Mouse (Mus musculus) lung, embryonic 15.5 days (tissue): ENCODE data around the gene Cdh6. TPM values are rescaled to one million over a fixed set of nuclear protein-coding genes. Genes with fewer than 3 reads are reported as not detected.

Experiments
- ATAC-seq: fragments of 200-750 bp; cut with Nextera tagmentation; 2 replicates; pipeline ENCODE4 v1.8.0; 2017; ENCODE audit warnings: moderate number of reproducible peaks, borderline replicate concordance; ENCODE audit not compliant: low FRiP score, low TSS enrichment; ENCODE audit errors: extremely low read depth
- H3K27ac ChIP-seq: fragments of 300-500 bp; sonication (generic); 2 replicates; pipeline ENCODE4 v1.5.1; 2015; ENCODE audit warnings: moderate library complexity, mild to moderate bottlenecking, inconsistent platforms
- H3K27me3 ChIP-seq: fragments of 300-500 bp; sonication (generic); 2 replicates; pipeline ENCODE4 v1.6.1; 2015; ENCODE audit warnings: inconsistent platforms
- H3K36me3 ChIP-seq: fragments of 300-500 bp; sonication (generic); 2 replicates; pipeline ENCODE4 v1.6.1; 2015; ENCODE audit warnings: inconsistent platforms
- H3K4me1 ChIP-seq: fragments of 300-500 bp; sonication (generic); 2 replicates; pipeline ENCODE4 v1.6.1; 2015; ENCODE audit warnings: inconsistent platforms
- H3K4me2 ChIP-seq: fragments of 300-500 bp; sonication (generic); 2 replicates; pipeline ENCODE4 v1.6.1; 2015; ENCODE audit warnings: inconsistent platforms, mild to moderate bottlenecking, moderate library complexity
- H3K4me3 ChIP-seq: fragments of 300-500 bp; sonication (generic); 2 replicates; pipeline ENCODE4 v1.5.1; 2015; ENCODE audit warnings: mild to moderate bottlenecking, inconsistent platforms
- H3K9ac ChIP-seq: fragments of 300-500 bp; sonication (generic); 2 replicates; pipeline ENCODE4 v1.6.1; 2015; ENCODE audit warnings: inconsistent platforms
- H3K9me3 ChIP-seq: fragments of 300-500 bp; sonication (generic); 2 replicates; pipeline ENCODE4 v1.6.1; 2016; ENCODE audit warnings: inconsistent platforms
- WGBS: fragments of 180-500 bp; shearing (Covaris S2); methylation state at CpG from one replicate; pipeline ENCODE4 v1.1.7; 2015; 5-methylcytosine and 5-hydroxymethylcytosine counted together
- polyA plus RNA-seq: library from polyadenylated mRNA; unstranded; fragments of >200 nt; fragmentation: Nextera tagmentation; extraction: Ambion mirVana; gene quantifications from 2 replicates; pipeline ENCODE4 v1.2.1, GENCODE M21; 2015

Gene Cdh6
- polyA plus RNA-seq, 1 experiment from 2014 or later: 2.9 TPM

DNA sequence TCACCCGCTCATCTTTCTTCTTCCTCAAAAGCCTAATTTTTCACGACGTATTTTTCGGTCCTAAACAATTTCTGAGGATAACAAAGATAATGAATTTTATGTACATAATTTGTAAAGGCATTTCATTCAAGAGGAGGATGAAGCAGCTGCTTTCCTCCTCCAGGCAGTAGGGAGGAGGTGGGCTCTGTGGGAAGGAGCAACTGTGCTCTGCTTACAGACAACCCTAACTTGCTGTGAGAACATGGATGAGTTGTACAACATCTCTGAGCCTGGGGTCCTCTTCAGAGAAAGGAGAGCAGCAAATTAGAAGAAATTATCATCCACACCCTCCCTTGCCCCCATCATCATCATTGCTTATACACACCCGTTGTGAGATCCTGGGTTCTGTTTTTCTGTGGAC, 33.8 kb downstream of the Cdh6 start:
- no peaks in the 10 kb centered on the region for H3K27me3 ChIP-seq
- no peak overlapping the region for H3K4me2 ChIP-seq
- H3K4me1 ChIP-seq: no peaks in the 10 kb centered on the region
- no peak for ATAC-seq
- H3K4me3 ChIP-seq: no peak overlapping the region
- no peaks in the 10 kb centered on the region for H3K9me3 ChIP-seq
- no peaks in the 10 kb centered on the region for H3K36me3 ChIP-seq
- no peak overlapping the region for H3K9ac ChIP-seq
- no peak overlapping the region for H3K27ac ChIP-seq
- 75% methylated on average over 5 of the region's 5 CpGs for WGBS

DNA sequence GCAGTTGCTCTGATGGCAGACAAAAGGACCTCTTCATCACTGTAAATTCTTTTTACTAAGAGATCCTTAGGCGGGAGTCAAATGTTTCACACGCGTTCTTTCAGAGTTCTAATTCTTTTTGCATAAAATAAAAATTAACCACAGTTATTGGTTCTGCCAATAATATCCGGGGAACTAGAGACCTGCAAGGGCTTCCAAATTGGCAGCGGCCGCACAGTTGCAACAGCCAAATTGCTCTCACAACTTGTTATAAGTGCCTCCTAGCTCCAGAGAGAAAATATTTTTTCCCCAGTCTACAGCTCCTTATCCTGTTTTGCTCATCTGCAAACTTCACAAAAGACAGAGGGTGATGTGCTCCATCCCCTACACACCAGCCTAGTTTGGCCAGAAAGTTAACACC, 36.3 kb downstream of the Cdh6 start:
- no peak overlapping the region for H3K4me3 ChIP-seq
- no peak overlapping the region for H3K4me2 ChIP-seq
- no peaks in the 10 kb centered on the region for H3K9me3 ChIP-seq
- whole genome bisulfite sequencing: 84% methylated on average over 6 of the region's 6 CpGs
- no peaks in the 10 kb centered on the region for H3K36me3 ChIP-seq
- ATAC-seq: no peak
- H3K27ac ChIP-seq: no peak overlapping the region
- no peaks in the 10 kb centered on the region for H3K4me1 ChIP-seq
- H3K27me3 ChIP-seq: no peaks in the 10 kb centered on the region
- H3K9ac ChIP-seq: no peak overlapping the region

DNA sequence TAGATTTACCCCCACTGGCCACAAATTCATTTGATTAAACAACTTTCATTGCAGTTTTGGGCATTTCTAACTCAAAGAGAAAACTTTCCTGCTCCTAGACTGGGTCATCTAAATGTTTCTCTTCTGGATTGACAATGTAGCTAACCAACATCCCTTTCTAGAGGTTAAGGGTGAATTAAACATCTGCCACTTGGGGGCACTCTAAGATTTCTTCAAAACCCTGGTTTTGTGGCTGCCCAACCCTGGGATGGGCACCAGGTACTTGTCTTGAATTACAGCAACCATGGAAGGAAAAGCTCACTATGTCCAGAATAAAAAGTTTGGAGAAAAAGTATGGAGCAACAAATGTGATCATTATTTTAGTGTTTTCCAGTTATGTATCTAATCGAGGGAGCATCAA, 39.4 kb downstream of the Cdh6 start:
- Histone ChIP-seq H3K27me3 (no peaks in the 10 kb centered on the region), H3K27ac (no peak overlapping the region), H3K36me3 (no peaks in the 10 kb centered on the region), H3K4me2 (no peak overlapping the region), H3K4me1 (no peaks in the 10 kb centered on the region), H3K9me3 (no peaks in the 10 kb centered on the region), H3K4me3 (no peak overlapping the region), H3K9ac (no peak overlapping the region)
- 75% methylated on average over 1 of the region's 1 CpGs for whole genome bisulfite sequencing
- ATAC-seq: no peak

DNA sequence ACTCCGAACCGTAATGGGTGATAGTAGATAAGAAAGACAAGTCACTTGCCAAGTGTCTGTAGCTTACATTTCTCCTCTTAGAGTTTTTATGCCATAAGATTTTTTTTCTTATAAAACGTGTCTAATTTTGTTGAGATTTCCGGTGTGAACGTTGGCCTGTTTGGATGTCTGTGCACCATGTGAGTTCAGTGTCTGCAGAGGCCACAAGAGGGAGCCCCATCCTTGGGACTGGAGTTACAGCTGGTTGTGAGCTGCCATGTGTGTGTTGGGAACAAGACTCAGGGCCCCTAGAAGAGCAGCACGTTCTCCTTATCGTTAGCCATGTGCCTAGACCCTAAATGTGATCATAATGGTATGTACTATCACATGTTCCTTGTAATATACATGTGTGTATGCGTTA, 40.1 kb downstream of the Cdh6 start:
- Histone ChIP-seq H3K27ac (no peak overlapping the region), H3K4me3 (no peak overlapping the region), H3K36me3 (no peaks in the 10 kb centered on the region), H3K27me3 (no peaks in the 10 kb centered on the region), H3K9me3 (no peaks in the 10 kb centered on the region), H3K9ac (no peak overlapping the region), H3K4me1 (no peaks in the 10 kb centered on the region), H3K4me2 (no peak overlapping the region)
- ATAC-seq: no peak
- 90% methylated on average over 8 of the region's 8 CpGs for WGBS

DNA sequence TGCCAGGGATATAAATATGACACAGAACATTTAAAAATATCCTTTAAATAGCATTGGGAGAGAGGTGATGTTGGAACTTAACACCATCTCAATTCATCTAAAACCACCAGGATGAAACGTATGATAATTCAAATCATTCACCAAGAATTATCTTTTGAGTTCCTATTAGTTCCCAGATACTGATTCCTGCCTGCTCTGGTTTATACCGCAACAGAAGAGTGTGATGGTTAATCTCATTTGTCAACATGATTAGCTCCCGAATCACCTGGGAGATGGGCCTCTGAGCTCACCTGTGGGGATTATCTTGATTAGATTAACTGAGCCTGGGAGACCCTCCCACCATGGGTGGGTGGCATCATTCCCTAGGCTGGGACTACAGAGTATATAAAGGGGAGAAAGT, 41.0 kb downstream of the Cdh6 start:
- no peak overlapping the region for H3K4me2 ChIP-seq
- no peak overlapping the region for H3K27ac ChIP-seq
- H3K27me3 ChIP-seq: no peaks in the 10 kb centered on the region
- H3K4me1 ChIP-seq: no peaks in the 10 kb centered on the region
- H3K36me3 ChIP-seq: no peaks in the 10 kb centered on the region
- no peak for ATAC-seq
- no peak overlapping the region for H3K9ac ChIP-seq
- WGBS: 80% methylated on average over 3 of the region's 3 CpGs
- H3K4me3 ChIP-seq: no peak overlapping the region
- no peaks in the 10 kb centered on the region for H3K9me3 ChIP-seq

DNA sequence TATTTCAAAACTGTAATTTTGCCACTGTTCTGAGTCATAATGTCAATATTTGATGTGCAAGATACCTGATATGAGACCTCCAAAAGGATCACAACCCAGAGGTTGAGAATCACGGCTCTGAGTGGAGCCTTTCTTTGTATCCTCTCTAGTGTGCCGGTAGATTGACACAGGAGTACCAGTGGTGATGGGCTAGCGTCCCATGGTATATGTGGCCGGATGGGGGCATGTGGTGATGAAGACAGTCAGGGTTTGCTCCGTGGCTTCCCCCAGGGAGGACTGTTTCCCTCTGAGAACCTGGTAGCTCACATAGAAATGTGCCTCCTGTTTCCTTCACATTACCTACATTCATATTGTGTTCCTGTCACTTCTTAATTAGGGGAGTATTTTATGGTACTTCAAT, 43.2 kb downstream of the Cdh6 start:
- WGBS: 61% methylated on average over 5 of the region's 5 CpGs
- Histone ChIP-seq H3K4me3 (no peak overlapping the region), H3K9me3 (no peaks in the 10 kb centered on the region), H3K36me3 (no peaks in the 10 kb centered on the region), H3K9ac (no peak overlapping the region), H3K27ac (no peak overlapping the region), H3K4me2 (no peak overlapping the region), H3K27me3 (no peaks in the 10 kb centered on the region), H3K4me1 (no peaks in the 10 kb centered on the region)
- ATAC-seq: no peak

DNA sequence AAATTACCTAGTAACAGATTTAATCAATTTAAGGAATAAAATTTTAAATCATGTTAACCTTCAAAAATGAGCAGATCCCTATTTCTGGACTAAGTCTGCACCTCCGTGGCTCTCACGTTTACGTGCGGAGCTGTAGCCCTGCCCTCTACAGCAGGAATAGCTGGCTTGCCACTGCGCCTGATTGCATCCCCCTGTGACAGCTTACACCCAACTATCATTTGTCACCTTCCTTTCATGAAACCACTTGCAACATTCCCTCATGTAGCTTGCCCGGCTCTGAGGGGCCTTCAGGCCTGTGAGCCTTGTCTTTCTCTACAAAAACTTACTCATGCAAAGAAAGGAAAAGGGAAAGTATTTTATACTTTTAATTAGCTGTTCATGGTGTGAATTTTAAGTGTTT, 73.1 kb downstream of the Cdh6 start:
- H3K4me3 ChIP-seq: no peak overlapping the region
- no peaks in the 10 kb centered on the region for H3K4me1 ChIP-seq
- no peaks in the 10 kb centered on the region for H3K9me3 ChIP-seq
- 60% methylated on average over 6 of the region's 6 CpGs for WGBS
- H3K27ac ChIP-seq: no peak overlapping the region
- no peaks in the 10 kb centered on the region for H3K36me3 ChIP-seq
- H3K4me2 ChIP-seq: no peak overlapping the region
- no peak for ATAC-seq
- H3K9ac ChIP-seq: no peak overlapping the region
- H3K27me3 ChIP-seq: no peaks in the 10 kb centered on the region

DNA sequence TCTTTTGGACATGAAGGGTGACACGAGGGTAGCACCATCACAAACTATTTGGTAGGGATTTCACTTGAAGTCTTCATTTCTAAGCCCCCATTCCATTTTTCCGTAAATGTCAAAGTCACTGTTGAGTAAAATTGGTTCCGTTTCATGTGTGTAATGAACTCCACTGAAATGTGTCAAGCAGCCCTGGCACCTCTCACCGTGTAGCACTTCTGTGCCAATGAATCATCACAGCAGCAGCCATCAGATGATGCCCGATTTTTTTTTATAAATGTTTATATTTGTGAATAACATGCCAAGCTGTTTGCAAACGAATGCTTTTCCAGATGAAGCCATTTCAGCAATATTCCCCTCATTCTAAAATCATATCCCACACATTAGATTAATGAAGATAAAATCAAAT, 75.6 kb downstream of the Cdh6 start:
- H3K4me2 ChIP-seq: no peak overlapping the region
- ATAC-seq: no peak
- no peaks in the 10 kb centered on the region for H3K9me3 ChIP-seq
- no peak overlapping the region for H3K4me3 ChIP-seq
- H3K36me3 ChIP-seq: no peaks in the 10 kb centered on the region
- no peak overlapping the region for H3K27ac ChIP-seq
- 59% methylated on average over 6 of the region's 6 CpGs for WGBS
- H3K9ac ChIP-seq: no peak overlapping the region
- H3K27me3 ChIP-seq: no peaks in the 10 kb centered on the region
- H3K4me1 ChIP-seq: no peaks in the 10 kb centered on the region

DNA sequence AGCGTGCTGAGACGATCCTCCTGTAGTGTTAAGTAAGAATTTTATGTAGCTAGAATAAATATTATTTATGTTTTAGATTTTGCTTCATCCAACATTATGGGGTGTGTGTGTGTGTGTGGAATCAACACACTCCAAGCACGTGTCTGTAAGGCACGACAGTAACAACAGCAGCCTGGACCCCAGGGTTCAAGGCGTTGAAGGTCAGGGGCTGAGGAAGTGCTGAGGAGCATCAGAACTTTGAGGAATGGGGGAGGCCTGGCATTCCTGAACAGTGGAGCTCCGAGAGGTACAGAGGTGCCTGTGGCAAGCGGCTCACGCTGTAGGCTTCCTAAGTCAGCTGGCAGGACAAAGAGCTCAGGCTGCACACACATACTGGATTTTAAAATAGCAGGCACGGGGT, 78.1 kb downstream of the Cdh6 start:
- Histone ChIP-seq H3K27ac (no peak overlapping the region), H3K36me3 (no peaks in the 10 kb centered on the region), H3K9me3 (no peaks in the 10 kb centered on the region), H3K4me3 (no peak overlapping the region), H3K9ac (no peak overlapping the region), H3K4me2 (no peak overlapping the region), H3K4me1 (no peaks in the 10 kb centered on the region), H3K27me3 (no peaks in the 10 kb centered on the region)
- ATAC-seq: no peak
- WGBS: 55% methylated on average over 9 of the region's 9 CpGs

DNA sequence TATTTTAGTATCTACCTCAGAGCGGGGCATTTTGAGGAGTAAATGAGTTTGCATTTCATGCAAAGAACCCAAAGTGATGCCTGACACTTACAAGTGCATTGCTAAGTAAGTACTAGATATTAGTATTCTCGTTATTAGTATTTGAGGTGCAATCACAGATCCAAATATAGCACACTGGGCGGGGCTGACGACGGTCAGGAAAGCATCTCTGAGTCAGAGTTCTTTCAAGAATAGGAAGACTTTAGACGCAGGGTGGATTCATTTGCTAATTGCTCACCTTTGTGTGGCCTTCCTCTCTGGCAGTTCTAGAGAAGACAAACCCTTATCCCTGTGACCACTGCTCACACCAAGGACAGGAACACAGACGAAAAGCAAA, 78.6 kb downstream of the Cdh6 start:
- Histone ChIP-seq H3K27ac (no peak overlapping the region), H3K36me3 (no peaks in the 10 kb centered on the region), H3K27me3 (no peaks in the 10 kb centered on the region), H3K4me3 (no peak overlapping the region), H3K4me2 (no peak overlapping the region), H3K9me3 (no peaks in the 10 kb centered on the region), H3K9ac (no peak overlapping the region), H3K4me1 (no peaks in the 10 kb centered on the region)
- no peak for ATAC-seq
- 57% methylated on average over 7 of the region's 7 CpGs for WGBS

DNA sequence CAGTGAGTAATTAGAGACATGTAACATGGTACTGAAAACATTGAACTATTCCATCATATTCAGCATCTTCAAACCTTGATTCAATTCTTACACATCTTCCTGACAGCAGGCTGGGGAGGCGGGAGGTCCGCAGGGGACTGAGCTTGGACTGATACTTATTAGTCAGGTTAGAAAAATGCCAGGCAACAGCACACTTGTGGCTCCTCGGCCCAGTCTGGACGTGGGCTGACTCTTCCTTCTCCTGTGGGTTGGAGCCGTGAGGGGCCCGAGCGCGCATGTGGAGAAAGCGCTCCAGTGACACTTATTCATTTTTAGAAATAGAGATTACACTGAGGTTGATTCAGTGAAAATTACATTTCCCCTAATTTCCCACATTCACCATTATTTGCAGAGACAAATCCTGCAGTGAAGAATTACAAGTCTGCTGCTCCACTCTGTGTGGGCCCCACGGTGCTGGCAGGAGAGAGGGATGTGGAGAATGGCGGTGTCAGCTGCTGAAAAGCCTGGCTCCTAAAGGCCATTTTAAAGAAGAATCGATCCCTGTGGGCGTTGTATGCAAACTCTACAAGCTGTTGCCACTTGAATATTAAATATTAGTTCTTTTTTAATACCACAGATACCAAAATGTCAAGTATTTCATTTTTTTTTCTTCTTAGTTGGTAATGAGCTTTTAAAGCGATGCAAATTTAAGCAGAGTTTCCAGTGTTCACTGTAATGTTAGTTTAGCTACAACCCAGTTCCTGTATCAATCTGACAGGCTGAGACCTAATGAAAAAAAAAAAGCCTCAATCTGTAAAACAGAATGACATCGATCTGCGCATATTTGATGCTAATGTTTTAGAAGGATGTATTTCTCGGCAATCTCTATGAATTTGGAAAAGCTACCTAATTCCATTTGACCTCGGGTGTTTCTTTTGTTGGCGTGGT, 79.3 kb downstream of the Cdh6 start:
- Histone ChIP-seq H3K9ac (no peak overlapping the region), H3K27me3 (no peaks in the 10 kb centered on the region), H3K4me1 (no peaks in the 10 kb centered on the region), H3K4me2 (no peak overlapping the region), H3K36me3 (no peaks in the 10 kb centered on the region), H3K9me3 (no peaks in the 10 kb centered on the region), H3K4me3 (no peak overlapping the region), H3K27ac (no peak overlapping the region)
- 83% methylated on average over 19 of the region's 19 CpGs for WGBS
- no peak for ATAC-seq

DNA sequence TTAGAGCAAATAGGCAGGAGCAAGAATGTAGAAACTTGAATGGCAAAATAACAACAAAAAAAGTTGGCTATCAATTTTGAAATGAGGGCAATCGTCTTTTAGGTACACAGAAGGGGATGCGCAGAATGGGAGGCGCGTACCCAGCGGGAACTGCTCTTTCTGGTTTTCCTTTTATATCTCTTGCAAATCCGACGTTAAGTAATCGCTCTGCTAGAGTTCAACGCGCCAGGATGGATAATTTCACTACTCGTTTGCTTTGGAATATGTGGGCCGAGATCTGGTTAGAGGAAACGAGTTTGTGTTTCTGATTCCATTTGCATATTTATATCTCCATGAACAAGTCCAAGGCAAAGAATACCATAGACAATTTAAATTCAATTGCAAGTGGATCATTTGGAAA, 81.4 kb downstream of the Cdh6 start:
- Histone ChIP-seq H3K27me3 (no peaks in the 10 kb centered on the region), H3K9me3 (no peaks in the 10 kb centered on the region), H3K36me3 (no peaks in the 10 kb centered on the region), H3K27ac (no peak overlapping the region), H3K4me2 (no peak overlapping the region), H3K4me1 (no peaks in the 10 kb centered on the region), H3K9ac (no peak overlapping the region), H3K4me3 (no peak overlapping the region)
- no peak for ATAC-seq
- WGBS: 89% methylated on average over 13 of the region's 13 CpGs
